Mouse (Mus musculus) kidney, adult 18-20 months (tissue): ENCODE data around the gene Hoxd9.

Experiments used
- DNase-seq: peaks from one replicate; pipeline ENCODE4 v3.0.0; 2021

The Hoxd9 gene

GRCm38 (mm10) chr2:74699053-74699430, 1.5 kb downstream of the Hoxd9 start:
- DNase-seq = peak; percentile 57

- DNase-seq = peak; percentile 53
Measured at GRCm38 (mm10) chr2:74699664-74700545, 2.4 kb downstream of the Hoxd9 start.

- peak; percentile 69 for DNase-seq
Measured at GRCm38 (mm10) chr2:74700546-74701112, 3.1 kb downstream of the Hoxd9 start.

GRCm38 (mm10) chr2:74701949-74702819, 4.7 kb downstream of the Hoxd9 start:
- DNase-seq = peak; percentile 90

- no peak for DNase-seq
Measured at GRCm38 (mm10) chr2:74702820-74703219, 5.3 kb downstream of the Hoxd9 start.

- DNase-seq = no peak
Measured at GRCm38 (mm10) chr2:74703317-74703716, 5.8 kb downstream of the Hoxd9 start.

GRCm38 (mm10) chr2:74703720-74704392, 6.3 kb downstream of the Hoxd9 start:
- peak; percentile 83 for DNase-seq

GRCm38 (mm10) chr2:74704393-74704998, 7.0 kb downstream of the Hoxd9 start, which contains the start of gene Hoxd8:
TSS of gene Hoxd8 (plus strand) at chr2:74704615.
- DNase-seq = peak; percentile 89

GRCm38 (mm10) chr2:74704999-74705466, 7.5 kb downstream of the Hoxd9 start:
- DNase-seq = peak; percentile 65

GRCm38 (mm10) chr2:74705467-74706089, 8.1 kb downstream of the Hoxd9 start:
- peak; percentile 75 for DNase-seq

- peak; percentile 18 for DNase-seq
Measured at GRCm38 (mm10) chr2:74706393-74706960, 8.9 kb downstream of the Hoxd9 start.

GRCm38 (mm10) chr2:74707599-74707998, 10.1 kb downstream of the Hoxd9 start:
- peak; percentile 31 for DNase-seq

GRCm38 (mm10) chr2:74708676-74709075, 11.1 kb downstream of the Hoxd9 start:
- DNase-seq = peak; percentile 65

- DNase-seq = no peak
Measured at GRCm38 (mm10) chr2:74709465-74710419, 12.2 kb downstream of the Hoxd9 start.

- no peak for DNase-seq
Measured at GRCm38 (mm10) chr2:74710929-74711543, 13.5 kb downstream of the Hoxd9 start.

GRCm38 (mm10) chr2:74711721-74712621, 14.4 kb downstream of the Hoxd9 start, which contains the start of the genes Hoxd3 and Hoxd4:
TSS of gene Hoxd3 (plus strand) at chr2:74711927.
TSS of gene Hoxd4 (plus strand) at chr2:74711929.
- peak; percentile 87 for DNase-seq

GRCm38 (mm10) chr2:74713239-74714150, 16.0 kb downstream of the Hoxd9 start:
- DNase-seq = peak; percentile 32
